Mouse (Mus musculus) MEL (cell line): ENCODE data around the gene Gjb6. TPM values are rescaled to one million over a fixed set of nuclear protein-coding genes. Genes with fewer than 3 reads are reported as not detected.

Experiments used
- DNase-seq: peaks from one replicate; pipeline ENCODE4 v3.0.0; 2011; ENCODE audit warnings: low read depth, low spot score
- H3K27ac ChIP-seq: 2 replicates; pipeline ENCODE4 v1.5.1; 2012; ENCODE audit warnings: low read depth, mild to moderate bottlenecking, control low read depth, low read length, moderate library complexity; ENCODE audit not compliant: control insufficient read depth
- H3K27me3 ChIP-seq, 2 experiments: fragments of 150-350 bp in 1 of 2; sonication (generic) in 1 of 2; 2 replicates each; pipeline ENCODE4 v1.6.1; 2012; ENCODE audit warnings: low read length in 2 of 2, mild to moderate bottlenecking in 2 of 2, improper control_type of control experiment in 1 of 2, moderate library complexity in 1 of 2; ENCODE audit not compliant: insufficient read depth in 2 of 2, control insufficient read depth in 1 of 2
- H3K36me3 ChIP-seq, 2 experiments: 2 replicates each; pipeline ENCODE4 v1.6.1; 2012 to 2014; ENCODE audit warnings: low read length in 2 of 2, improper control_type of control experiment in 1 of 2, inconsistent platforms in 1 of 2, mild to moderate bottlenecking in 1 of 2; ENCODE audit not compliant: insufficient read depth in 2 of 2, control insufficient read depth in 1 of 2
- H3K4me1 ChIP-seq, 2 experiments: fragments of 150-350 bp in 1 of 2; sonication (generic) in 1 of 2; 2 replicates each; pipeline ENCODE4 v1.6.1; 2012; ENCODE audit warnings: low read length in 2 of 2, improper control_type of control experiment in 1 of 2, mild to moderate bottlenecking in 1 of 2; ENCODE audit not compliant: insufficient read depth in 2 of 2, control insufficient read depth in 1 of 2
- H3K4me3 ChIP-seq, 2 experiments: fragments of 150-350 bp in 1 of 2; sonication (generic) in 1 of 2; 2 replicates each; pipeline ENCODE4 v1.5.1; 2012; ENCODE audit warnings: low read depth in 2 of 2, low read length in 2 of 2, mild to moderate bottlenecking in 2 of 2, moderate library complexity in 2 of 2, control low read depth in 1 of 2, improper control_type of control experiment in 1 of 2; ENCODE audit not compliant: control insufficient read depth in 1 of 2, insufficient read depth in 1 of 2
- H3K79me2 ChIP-seq: 2 replicates; pipeline ENCODE4 v1.6.1; 2012; ENCODE audit warnings: mild to moderate bottlenecking, low read length, moderate library complexity; ENCODE audit not compliant: control insufficient read depth, poor library complexity, insufficient read depth
- H3K9ac ChIP-seq: 2 replicates; pipeline ENCODE4 v1.6.1; 2012; ENCODE audit warnings: low read depth, mild to moderate bottlenecking, control low read depth, low read length, moderate library complexity; ENCODE audit not compliant: control insufficient read depth, poor library complexity, severe bottlenecking
- H3K9me3 ChIP-seq: fragments of 150-350 bp; sonication (generic); replicated peaks from 2 replicates; pipeline ENCODE4 v1.6.1; 2012; ENCODE audit warnings: mild to moderate bottlenecking, low read length, improper control_type of control experiment, moderate library complexity; ENCODE audit not compliant: insufficient read depth
- E2F4 ChIP-seq: IDR thresholded peaks from 2 replicates; pipeline ENCODE4 v1.6.1; 2011; ENCODE audit warnings: low read depth, low read length, improper control_type of control experiment, borderline replicate concordance
- EP300 ChIP-seq, 2 experiments: IDR thresholded peaks; 2 replicates each; pipeline ENCODE4 v1.6.1; 2011; ENCODE audit warnings: improper control_type of control experiment in 2 of 2, low read length in 2 of 2, low read depth in 1 of 2, mild to moderate bottlenecking in 1 of 2
- ETS1 ChIP-seq: IDR thresholded peaks from 2 replicates; pipeline ENCODE4 v1.6.1; 2012; ENCODE audit warnings: low read depth, mild to moderate bottlenecking, inconsistent platforms, low read length, improper control_type of control experiment, moderate library complexity
- GABPA ChIP-seq: IDR thresholded peaks from 2 replicates; pipeline ENCODE4 v1.6.1; 2012; ENCODE audit warnings: low read depth, mild to moderate bottlenecking, inconsistent platforms, low read length, improper control_type of control experiment, moderate library complexity
- JUND ChIP-seq: IDR thresholded peaks from 2 replicates; pipeline ENCODE4 v1.6.1; 2011; ENCODE audit warnings: low read depth, mild to moderate bottlenecking, improper control_type of control experiment, low read length
- KAT2A ChIP-seq: conservative IDR thresholded peaks from 2 replicates; pipeline ENCODE4 v1.6.1; 2012; ENCODE audit warnings: low read depth, low read length, improper control_type of control experiment, inconsistent platforms
- MAFK ChIP-seq: IDR thresholded peaks from 2 replicates; pipeline ENCODE4 v1.6.1; 2011; ENCODE audit warnings: low read depth, mild to moderate bottlenecking, low read length, improper control_type of control experiment, borderline replicate concordance
- MAX ChIP-seq: IDR thresholded peaks from 2 replicates; pipeline ENCODE4 v1.6.1; 2011; ENCODE audit warnings: low read length, improper control_type of control experiment
- MAZ ChIP-seq: IDR thresholded peaks from 2 replicates; pipeline ENCODE4 v1.6.1; 2012; ENCODE audit warnings: low read depth, mild to moderate bottlenecking, inconsistent platforms, low read length, improper control_type of control experiment
- MXI1 ChIP-seq: IDR thresholded peaks from 2 replicates; pipeline ENCODE4 v1.6.1; 2011; ENCODE audit warnings: mild to moderate bottlenecking, low read depth, low read length, improper control_type of control experiment
- MYB ChIP-seq: IDR thresholded peaks from 2 replicates; pipeline ENCODE4 v1.6.1; 2011; ENCODE audit warnings: mild to moderate bottlenecking, low read depth, low read length, improper control_type of control experiment
- NELFE ChIP-seq: IDR thresholded peaks from 2 replicates; pipeline ENCODE4 v1.6.1; 2011; ENCODE audit warnings: low read depth, low read length, improper control_type of control experiment
- POLR2A ChIP-seq, 2 experiments: IDR thresholded peaks; 2 replicates each; pipeline ENCODE4 v1.6.1; 2011 to 2012; ENCODE audit warnings: low read length in 2 of 2, mild to moderate bottlenecking in 2 of 2, control low read depth in 1 of 2, improper control_type of control experiment in 1 of 2, low read depth in 1 of 2, moderate library complexity in 1 of 2; ENCODE audit not compliant: control insufficient read depth in 1 of 2, insufficient read depth in 1 of 2, poor library complexity in 1 of 2
- POLR2AphosphoS2 ChIP-seq: IDR thresholded peaks from 2 replicates; pipeline ENCODE4 v1.6.1; 2011; ENCODE audit warnings: low read length, improper control_type of control experiment
- POLR2AphosphoS5 ChIP-seq: IDR thresholded peaks from 2 replicates; pipeline ENCODE4 v1.6.1; 2012; ENCODE audit warnings: low read depth, borderline replicate concordance, mild to moderate bottlenecking, inconsistent platforms, low read length, moderate library complexity, mixed read lengths
- RAD21 ChIP-seq: IDR thresholded peaks from 2 replicates; pipeline ENCODE4 v1.6.1; 2011; ENCODE audit warnings: mild to moderate bottlenecking, low read depth, low read length, improper control_type of control experiment
- RCOR1 ChIP-seq: IDR thresholded peaks from 2 replicates; pipeline ENCODE4 v1.6.1; 2012; ENCODE audit warnings: low read depth, mild to moderate bottlenecking, inconsistent platforms, low read length, improper control_type of control experiment
- SIN3A ChIP-seq: IDR thresholded peaks from 2 replicates; pipeline ENCODE4 v1.6.1; 2012; ENCODE audit warnings: low read length, improper control_type of control experiment, inconsistent platforms
- SMC3 ChIP-seq: IDR thresholded peaks from 2 replicates; pipeline ENCODE4 v1.6.1; 2011; ENCODE audit warnings: low read depth, low read length, improper control_type of control experiment
- TAL1 ChIP-seq: IDR thresholded peaks from 2 replicates; pipeline ENCODE4 v1.6.1; 2012; ENCODE audit warnings: mild to moderate bottlenecking, inconsistent platforms, low read length, moderate library complexity, mixed read lengths
- TBP ChIP-seq: IDR thresholded peaks from 2 replicates; pipeline ENCODE4 v1.8.0; 2011; ENCODE audit warnings: low read depth, low read length, improper control_type of control experiment
- TCF12 ChIP-seq: IDR thresholded peaks from 2 replicates; pipeline ENCODE4 v1.6.1; 2014; ENCODE audit warnings: low read depth, mild to moderate bottlenecking, inconsistent platforms, low read length, improper control_type of control experiment, moderate library complexity
- UBTF ChIP-seq: IDR thresholded peaks from 2 replicates; pipeline ENCODE4 v1.6.1; 2012; ENCODE audit warnings: low read depth, mild to moderate bottlenecking, inconsistent platforms, low read length, improper control_type of control experiment, moderate library complexity, borderline replicate concordance; ENCODE audit not compliant: insufficient read depth
- USF1 ChIP-seq: IDR thresholded peaks from 2 replicates; pipeline ENCODE4 v1.6.1; 2014; ENCODE audit warnings: low read depth, mild to moderate bottlenecking, inconsistent platforms, low read length, improper control_type of control experiment, moderate library complexity
- USF2 ChIP-seq, 2 experiments: IDR thresholded peaks; 2 replicates each; pipeline ENCODE4 v1.6.1; 2011 to 2012; ENCODE audit warnings: improper control_type of control experiment in 2 of 2, low read length in 2 of 2, borderline replicate concordance in 1 of 2, inconsistent platforms in 1 of 2, low read depth in 1 of 2, mild to moderate bottlenecking in 1 of 2; ENCODE audit not compliant: insufficient read depth in 1 of 2
- ZKSCAN1 ChIP-seq: IDR thresholded peaks from 2 replicates; pipeline ENCODE4 v1.6.1; 2012; ENCODE audit warnings: low read depth, mild to moderate bottlenecking, inconsistent platforms, low read length, improper control_type of control experiment, moderate library complexity
- polyA plus RNA-seq, 2 experiments: library from polyadenylated mRNA; stranded (reverse) in 1 of 2; unstranded in 1 of 2; fragments of >175 nt in 1 of 2; fragments of >200 nt in 1 of 2; gene quantifications; 2 replicates each; pipeline versions ENCODE4 v1.2.1 to v1.2.4; 2012; ENCODE audit warnings: low replicate concordance in 2 of 2, low read depth in 1 of 2; ENCODE audit not compliant: insufficient read length in 2 of 2, insufficient read depth in 1 of 2, missing spikeins in 1 of 2
- total RNA-seq: library from RNA; depleted of rRNA; stranded (reverse); fragments of 300-350 nt; gene quantifications from 2 replicates; pipeline ENCODE4 v1.2.3, GENCODE M21; 2012

Gene Gjb6
- total and polyA plus RNA-seq, 3 experiments: not detected

GRCm38 (mm10) chr14:57107916-57108315 lies 25.5 kb downstream of the Gjb6 start:
- no peak for TF ChIP-seq ZKSCAN1
- no peak for TF ChIP-seq GABPA
- TF ChIP-seq MAX: no peak
- no peak for TF ChIP-seq MXI1
- TF ChIP-seq TAL1: no peak
- TF ChIP-seq MYB: no peak
- TF ChIP-seq EP300 (IDR thresholded peaks at IDR 0.05; ENCODE audit: low read depth in 1 of 2, low read length in 2 of 2): no peak
- no peak for TF ChIP-seq USF1
- H3K27me3 ChIP-seq: peaks cover 0 to 3% of the 10 kb centered on the region in 2 experiments; a peak in 2 of 4 replicates
- DNase-seq: no peak
- H3K4me3 ChIP-seq: no peak overlapping the region
- no peaks in the 10 kb centered on the region for H3K36me3 ChIP-seq
- H3K9ac ChIP-seq: no peak overlapping the region
- no peaks in the 10 kb centered on the region for H3K79me2 ChIP-seq
- no peak overlapping the region for H3K27ac ChIP-seq
- H3K9me3 ChIP-seq: no peaks in the 10 kb centered on the region
- H3K4me1 ChIP-seq: no peaks in the 10 kb centered on the region

- no peak overlapping the region for H3K27ac ChIP-seq
Measured at GRCm38 (mm10) chr14:57107091-57107490, 26.3 kb downstream of the Gjb6 start.

GRCm38 (mm10) chr14:57105721-57106120 lies 27.7 kb downstream of the Gjb6 start:
- Histone ChIP-seq H3K9ac (no peak overlapping the region), H3K4me1 (no peaks in the 10 kb centered on the region), H3K27me3 (peaks cover 0 to 3% of the 10 kb centered on the region in 2 experiments; a peak in 2 of 4 replicates), H3K4me3 (no peak overlapping the region), H3K27ac (no peak overlapping the region)
- TF ChIP-seq E2F4: no peak
- no peak for TF ChIP-seq RAD21
- no peak for TF ChIP-seq TBP
- no peak for TF ChIP-seq MAX
- no peak for TF ChIP-seq ZKSCAN1
- no peak for TF ChIP-seq MAZ
- TF ChIP-seq JUND: no peak
- no peak for TF ChIP-seq POLR2AphosphoS2
- TF ChIP-seq KAT2A: no peak
- no peak for TF ChIP-seq UBTF
- TF ChIP-seq POLR2A (IDR thresholded peaks at IDR 0.05; ENCODE audit: control insufficient read depth in 1 of 2, insufficient read depth in 1 of 2, low read depth in 1 of 2, low read length in 2 of 2, poor library complexity in 1 of 2): no peak
- no peak for TF ChIP-seq RCOR1
- no peak for TF ChIP-seq EP300 (IDR thresholded peaks at IDR 0.05; ENCODE audit: low read depth in 1 of 2, low read length in 2 of 2)
- TF ChIP-seq MAFK: no peak
- TF ChIP-seq TCF12: no peak
- no peak for TF ChIP-seq USF1
- TF ChIP-seq USF2 (IDR thresholded peaks at IDR 0.05; ENCODE audit: borderline replicate concordance in 1 of 2, insufficient read depth in 1 of 2, low read depth in 1 of 2, low read length in 2 of 2): no peak
- TF ChIP-seq, all 39 proteins: peak for 0
- H3K9me3 ChIP-seq: no peaks in the 10 kb centered on the region
- no peak for DNase-seq
- no peaks in the 10 kb centered on the region for H3K36me3 ChIP-seq
- no peaks in the 10 kb centered on the region for H3K79me2 ChIP-seq

More at GRCm38 (mm10) chr14:57107091-57107490, 26.3 kb downstream of the Gjb6 start:
- Histone ChIP-seq H3K36me3 (no peaks in the 10 kb centered on the region), H3K4me3 (no peak overlapping the region), H3K9ac (no peak overlapping the region), H3K9me3 (no peaks in the 10 kb centered on the region), H3K4me1 (no peaks in the 10 kb centered on the region), H3K27me3 (peaks cover 0 to 3% of the 10 kb centered on the region in 2 experiments; a peak in 1 of 4 replicates), H3K79me2 (no peaks in the 10 kb centered on the region)
- no peak for DNase-seq
- TF ChIP-seq POLR2AphosphoS2 (no peak), RAD21 (no peak), POLR2AphosphoS5 (no peak), ZKSCAN1 (no peak), SIN3A (no peak), SMC3 (no peak), MXI1 (no peak), NELFE (no peak), ETS1 (no peak)
